Mouse (Mus musculus): ENCODE data around the gene Gpr37l1.

- TF ChIP-seq CTCF (IDR thresholded peaks at IDR 0.05; ENCODE audit: borderline replicate concordance, extremely low read depth, insufficient read depth, insufficient read length), result no peak
- no peak for TF ChIP-seq POLR2A (IDR thresholded peaks at IDR 0.05; ENCODE audit: borderline replicate concordance, extremely low read depth, insufficient read depth, insufficient read length, poor library complexity, severe bottlenecking)
Measured at GRCm38 (mm10) chr1:135148996-135149395, 18.5 kb downstream of the Gpr37l1 start.

Data from brain, embryonic 14.5 days (tissue).